Mouse (Mus musculus) intestine, embryonic 14.5 days (tissue): ENCODE measurements around the gene Tspan33. TPM values are rescaled to one million over a fixed set of nuclear protein-coding genes. Genes with fewer than 3 reads are reported as not detected.

Experiments
- ATAC-seq: fragments of 200-750 bp; cut with Nextera tagmentation; replicated peaks from 2 replicates; pipeline ENCODE4 v1.8.0; 2017; ENCODE audit warnings: low read depth, moderate number of reproducible peaks, moderate TSS enrichment, moderate library complexity; ENCODE audit not compliant: low FRiP score, low TSS enrichment
- DNase-seq: peaks from one replicate; pipeline ENCODE4 v3.0.0-alpha.2; 2018; ENCODE audit warnings: low spot score
- H3K27ac ChIP-seq: fragments of 300-500 bp; sonication (generic); 2 replicates; pipeline ENCODE4 v1.5.1; 2014; ENCODE audit warnings: low read depth, mild to moderate bottlenecking, control low read depth
- H3K27me3 ChIP-seq: fragments of 300-500 bp; sonication (generic); replicated peaks from 2 replicates; pipeline ENCODE4 v1.6.1; 2014; ENCODE audit warnings: low read length, control low read depth; ENCODE audit not compliant: control insufficient read depth, insufficient read depth
- H3K36me3 ChIP-seq: fragments of 300-500 bp; sonication (generic); 2 replicates; pipeline ENCODE4 v1.6.1; 2014; ENCODE audit warnings: low read length, control low read depth; ENCODE audit not compliant: control insufficient read depth, insufficient read depth
- H3K4me1 ChIP-seq: fragments of 300-500 bp; sonication (generic); replicated peaks from 2 replicates; pipeline ENCODE4 v1.6.1; 2014; ENCODE audit warnings: low read length, control low read depth, mixed read lengths; ENCODE audit not compliant: control insufficient read depth, insufficient read depth
- H3K4me2 ChIP-seq: fragments of 300-500 bp; sonication (generic); 2 replicates; pipeline ENCODE4 v1.6.1; 2014; ENCODE audit warnings: low read length
- H3K4me3 ChIP-seq: fragments of 300-500 bp; sonication (generic); 2 replicates; pipeline ENCODE4 v1.5.1; 2014; ENCODE audit warnings: low read depth, low read length, control low read depth, mixed read lengths
- H3K9ac ChIP-seq: fragments of 300-500 bp; sonication (generic); 2 replicates; pipeline ENCODE4 v1.6.1; 2014; ENCODE audit warnings: mild to moderate bottlenecking, low read length
- H3K9me3 ChIP-seq: fragments of 300-500 bp; sonication (generic); 2 replicates; pipeline ENCODE4 v1.6.1; 2016; ENCODE audit warnings: low read length, control low read depth; ENCODE audit not compliant: control insufficient read depth
- WGBS: fragments of 180-500 bp; shearing (Covaris S2); extraction: QIAGEN DNeasy Blood & Tissue Kit; methylation state at CpG from one replicate; pipeline ENCODE4 v1.1.7; 2014; 5-methylcytosine and 5-hydroxymethylcytosine counted together
- polyA plus RNA-seq: library from polyadenylated mRNA; unstranded; fragments of >200 nt; fragmentation: Nextera tagmentation; extraction: Ambion mirVana; gene quantifications from 2 replicates; pipeline ENCODE4 v1.2.1, GENCODE M21; 2014

The Tspan33 gene
- polyA plus RNA-seq, 1 experiment from 2014 or later, result 3.3 TPM

DNA sequence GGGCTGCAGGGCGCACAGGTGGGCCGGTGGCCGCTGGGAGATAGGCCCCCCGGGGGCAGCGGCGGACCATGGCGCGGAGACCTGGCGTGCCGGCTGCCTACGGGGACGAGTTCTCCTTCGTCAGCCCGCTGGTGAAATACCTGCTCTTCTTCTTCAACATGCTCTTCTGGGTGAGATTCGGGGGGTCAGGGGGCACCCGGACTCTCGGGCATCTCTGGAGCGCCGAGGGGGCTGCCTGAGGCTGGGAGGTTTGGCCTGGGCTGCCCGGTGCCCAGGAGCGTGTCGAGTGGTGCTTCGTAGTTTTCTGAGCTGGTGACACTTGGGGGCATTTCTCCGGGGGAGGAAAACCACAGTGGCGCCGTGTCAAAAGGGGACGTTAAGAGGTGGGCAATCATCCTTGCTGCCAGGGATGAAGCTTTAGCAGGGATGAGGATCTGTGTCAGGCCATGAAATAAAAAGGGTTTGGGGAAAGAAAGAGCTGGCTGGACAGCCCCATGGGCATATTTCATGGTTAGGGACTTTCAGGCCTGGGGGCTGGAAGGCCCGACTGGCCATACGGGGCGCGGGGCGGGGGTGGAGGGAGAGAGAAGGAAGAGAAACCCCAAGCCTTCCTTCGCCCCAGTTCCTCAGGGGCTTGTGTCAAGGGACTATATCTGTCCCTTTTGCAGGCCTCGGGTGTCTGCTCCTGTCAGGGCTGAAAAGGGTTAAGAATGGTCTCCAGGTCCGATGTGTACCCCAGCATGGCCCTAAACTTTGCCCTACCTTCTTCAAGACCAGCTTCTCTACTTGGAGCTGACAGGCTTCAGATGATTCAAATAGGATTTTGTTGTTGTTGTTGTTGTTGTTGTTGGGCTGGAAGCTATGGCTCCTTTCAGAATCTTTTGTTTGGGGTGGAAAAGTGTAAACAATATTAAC lies 610 bp downstream of the Tspan33 start:
- Histone ChIP-seq H3K9ac (peak overlapping the region; percentile 56), H3K4me1 (no peaks in the 10 kb centered on the region; the same call in 1 of the 2 replicates), H3K9me3 (no peaks in the 10 kb centered on the region), H3K4me2 (peak overlapping the region; percentile 96), H3K4me3 (peak overlapping the region; percentile 61), H3K27ac (no peak overlapping the region), H3K36me3 (no peaks in the 10 kb centered on the region), H3K27me3 (peaks cover 30% of the 10 kb centered on the region)
- DNase-seq (peak; percentile 70), ATAC-seq (peak; percentile 28; the same call in 1 of the 2 replicates)
- WGBS, result 4% methylated on average over 34 of the region's 35 CpGs

DNA sequence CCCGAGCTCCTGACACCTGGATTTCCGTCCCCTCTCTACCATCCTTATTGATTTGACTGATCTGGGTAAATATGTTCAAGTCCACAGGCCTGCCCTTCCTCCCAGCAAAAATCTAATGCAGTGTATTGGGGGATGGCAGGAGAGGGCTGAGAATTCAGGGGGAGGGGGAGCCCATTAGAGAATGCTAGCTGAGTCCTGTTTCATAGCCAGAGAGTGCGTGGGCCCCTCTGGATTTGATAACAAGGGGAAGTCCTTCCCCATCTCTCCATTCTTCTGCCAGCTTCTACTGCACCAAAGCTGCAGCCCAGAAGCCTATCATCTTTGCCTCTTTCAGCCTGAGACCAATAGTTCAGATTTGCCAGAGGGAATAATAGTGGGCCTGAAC lies 1.3 kb downstream of the Tspan33 start:
- H3K27me3 ChIP-seq, result peaks cover 30% of the 10 kb centered on the region
- H3K36me3 ChIP-seq, result no peaks in the 10 kb centered on the region
- DNase-seq (no peak), ATAC-seq (no peak)
- no peak overlapping the region for H3K4me3 ChIP-seq
- H3K4me2 ChIP-seq, result no peak overlapping the region; the same call in 1 of the 2 replicates
- no peaks in the 10 kb centered on the region for H3K9me3 ChIP-seq
- no peak overlapping the region for H3K27ac ChIP-seq
- no peak overlapping the region for H3K9ac ChIP-seq
- 55% methylated on average over 3 of the region's 3 CpGs for WGBS
- no peaks in the 10 kb centered on the region; the same call in 1 of the 2 replicates for H3K4me1 ChIP-seq

DNA sequence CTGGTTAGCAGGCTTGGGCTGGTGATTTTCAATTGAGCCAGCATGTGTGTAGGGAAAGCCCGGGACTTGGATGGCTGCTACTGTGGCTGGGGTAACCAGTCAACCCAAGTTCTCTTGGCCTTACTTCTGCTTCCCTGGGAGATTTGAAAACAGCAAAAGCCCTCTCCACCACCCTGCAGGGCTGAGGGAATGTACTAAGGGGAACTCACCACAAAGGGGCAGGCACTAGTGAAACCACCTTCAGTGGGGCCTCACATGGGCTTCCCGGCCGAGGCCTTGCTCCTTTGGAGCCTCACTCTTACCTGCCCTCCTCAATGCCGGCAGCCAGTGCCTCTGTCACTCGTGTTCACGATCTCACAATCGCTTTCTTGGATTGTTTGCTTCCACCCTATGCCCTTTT lies 2.0 kb downstream of the Tspan33 start:
- H3K27ac ChIP-seq, result no peak overlapping the region
- no peak overlapping the region for H3K9ac ChIP-seq
- H3K36me3 ChIP-seq, result no peaks in the 10 kb centered on the region
- H3K4me2 ChIP-seq, result no peak overlapping the region
- H3K4me1 ChIP-seq, result no peaks in the 10 kb centered on the region; the same call in 1 of the 2 replicates
- DNase-seq (no peak), ATAC-seq (no peak)
- H3K4me3 ChIP-seq, result no peak overlapping the region
- H3K9me3 ChIP-seq, result no peaks in the 10 kb centered on the region
- peaks cover 30% of the 10 kb centered on the region for H3K27me3 ChIP-seq
- WGBS, result 76% methylated on average over 7 of the region's 7 CpGs

DNA sequence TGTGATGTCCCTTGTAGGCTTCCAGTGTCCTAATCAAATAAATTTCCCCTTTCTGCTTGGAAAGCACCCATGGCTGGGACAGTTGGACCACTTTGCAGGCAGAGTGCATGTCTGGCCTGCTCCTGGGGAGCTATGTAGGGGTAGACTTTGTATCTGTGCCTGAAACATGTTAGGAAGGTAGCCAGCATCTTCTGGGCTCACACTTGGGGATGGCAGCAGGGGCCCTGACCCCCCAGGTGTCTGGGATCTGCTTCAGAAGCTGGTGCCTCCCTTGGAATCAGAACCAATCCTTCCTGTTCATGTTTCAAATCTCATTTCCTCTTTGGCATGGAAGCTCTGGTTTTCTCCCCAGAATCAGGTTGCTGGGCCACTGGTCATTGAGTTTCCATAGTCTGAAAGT lies 3.1 kb downstream of the Tspan33 start:
- Histone ChIP-seq H3K9ac (no peak overlapping the region), H3K36me3 (no peaks in the 10 kb centered on the region), H3K4me2 (no peak overlapping the region), H3K27me3 (peaks cover 23% of the 10 kb centered on the region), H3K27ac (no peak overlapping the region), H3K4me3 (no peak overlapping the region), H3K9me3 (no peaks in the 10 kb centered on the region), H3K4me1 (no peaks in the 10 kb centered on the region; the same call in 1 of the 2 replicates)
- DNase-seq (no peak), ATAC-seq (no peak)

DNA sequence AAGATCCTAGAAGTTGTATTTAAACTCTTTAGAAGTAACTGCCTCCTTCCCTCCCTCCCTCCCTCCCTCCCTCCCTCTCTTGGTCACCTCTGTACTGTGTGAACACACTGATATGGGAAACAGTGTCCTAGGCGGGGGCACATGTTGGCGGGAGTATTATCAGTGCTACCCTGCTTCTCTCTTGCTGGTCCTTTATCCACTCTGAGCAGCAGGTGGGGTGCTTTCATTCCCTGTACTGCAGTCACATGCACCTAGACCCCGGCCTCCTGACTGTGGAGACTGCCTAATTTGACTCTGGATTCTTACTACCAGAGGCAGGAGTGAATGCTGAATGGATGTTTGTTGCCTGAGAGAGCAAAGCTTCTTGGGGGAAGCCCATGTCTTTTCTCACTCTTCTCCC lies 3.5 kb downstream of the Tspan33 start:
- Histone ChIP-seq H3K9ac (no peak overlapping the region), H3K4me3 (no peak overlapping the region), H3K27ac (no peak overlapping the region), H3K27me3 (peaks cover 19% of the 10 kb centered on the region), H3K4me1 (no peaks in the 10 kb centered on the region; the same call in 1 of the 2 replicates), H3K4me2 (no peak overlapping the region), H3K9me3 (no peaks in the 10 kb centered on the region), H3K36me3 (no peaks in the 10 kb centered on the region)
- DNase-seq (no peak), ATAC-seq (no peak)
- WGBS, result 41% methylated on average over 3 of the region's 3 CpGs

DNA sequence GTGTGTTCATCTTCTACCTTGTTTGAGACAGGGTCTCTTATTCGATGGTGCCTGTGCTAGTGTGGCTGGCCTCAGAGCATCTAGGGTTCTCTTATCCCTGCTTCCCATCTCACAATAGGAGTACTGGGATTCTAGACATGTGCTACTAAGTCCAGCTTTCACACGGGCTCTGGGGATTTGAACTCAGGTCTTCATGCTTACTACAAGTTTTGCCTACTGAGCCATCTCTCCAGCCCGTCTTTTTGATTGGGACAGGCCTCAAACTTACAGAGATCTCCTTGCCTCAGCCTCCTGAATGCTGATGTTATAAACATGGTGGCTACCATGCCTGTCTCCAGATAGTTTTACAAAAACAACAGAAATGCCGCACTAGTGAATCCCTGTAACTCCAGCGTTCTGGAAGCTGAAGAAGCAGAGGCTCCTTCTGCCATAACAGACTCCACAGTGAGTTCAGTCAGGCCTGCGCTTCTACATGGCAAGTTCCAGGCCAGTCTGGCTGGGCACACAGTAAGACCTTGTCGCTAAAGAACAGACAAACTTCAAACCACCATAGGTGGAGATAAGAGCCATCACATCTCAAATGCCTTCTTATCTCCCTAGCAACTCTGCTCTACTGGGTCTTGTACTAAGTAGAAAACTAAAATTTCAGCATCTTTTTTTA lies 5.2 kb downstream of the Tspan33 start:
- ATAC-seq (no peak), DNase-seq (no peak)
- Histone ChIP-seq H3K4me2 (no peak overlapping the region), H3K27me3 (0 out of 2 replicates have a peak, but pooled peaks cover 11% of the 10 kb centered on the region), H3K9me3 (no peaks in the 10 kb centered on the region), H3K9ac (no peak overlapping the region), H3K27ac (no peak overlapping the region), H3K4me3 (no peak overlapping the region), H3K4me1 (no peaks in the 10 kb centered on the region; the same call in 1 of the 2 replicates), H3K36me3 (no peaks in the 10 kb centered on the region)
- WGBS, result 90% methylated on average over 7 of the region's 7 CpGs

DNA sequence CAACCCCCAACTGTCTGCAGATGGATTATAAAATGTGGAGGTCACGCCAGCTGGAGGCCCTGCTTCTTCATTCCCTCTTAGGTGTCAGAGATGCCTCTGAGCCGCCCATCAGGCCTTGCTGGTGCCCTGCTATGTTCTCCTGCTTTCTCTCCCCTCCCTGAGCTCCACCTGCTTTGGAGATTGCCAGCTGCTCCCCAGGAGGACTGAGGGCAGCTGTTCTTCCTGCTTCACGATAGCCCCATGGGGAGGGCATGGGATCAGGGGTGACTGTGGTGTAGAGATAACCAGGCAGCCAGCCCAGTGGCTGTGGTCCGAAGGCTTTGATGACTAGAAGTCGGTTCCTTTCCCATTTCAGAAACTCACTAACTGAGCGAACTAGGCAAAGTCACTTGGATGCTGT lies 7.0 kb downstream of the Tspan33 start:
- Histone ChIP-seq H3K4me3 (no peak overlapping the region), H3K9me3 (no peaks in the 10 kb centered on the region), H3K4me2 (no peak overlapping the region), H3K9ac (no peak overlapping the region), H3K27me3 (no peaks in the 10 kb centered on the region), H3K36me3 (no peaks in the 10 kb centered on the region), H3K4me1 (no peaks in the 10 kb centered on the region), H3K27ac (no peak overlapping the region)
- 59% methylated on average over 6 of the region's 6 CpGs for WGBS
- no peak for ATAC-seq
- DNase-seq, result no peak

DNA sequence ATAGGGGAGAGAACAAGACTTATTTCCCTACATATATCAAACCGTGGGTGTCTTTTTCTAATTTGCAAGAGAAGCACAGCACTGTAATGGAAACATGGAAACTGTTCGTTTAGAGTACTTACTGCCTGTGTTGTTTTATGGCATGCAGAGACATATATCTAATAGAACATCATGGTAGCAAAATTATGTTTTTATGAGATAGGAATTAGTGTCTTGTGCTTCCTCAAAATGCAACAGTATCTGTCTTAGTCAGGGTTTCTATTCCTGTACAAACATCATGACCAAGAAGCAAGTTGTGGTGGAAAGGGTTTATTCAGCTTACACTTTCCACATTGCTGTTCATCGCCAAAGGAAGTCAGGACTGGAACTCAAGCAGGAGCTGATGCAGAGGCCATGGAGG lies 8.1 kb downstream of the Tspan33 start:
- Histone ChIP-seq H3K4me3 (no peak overlapping the region), H3K27ac (no peak overlapping the region), H3K27me3 (no peaks in the 10 kb centered on the region), H3K4me2 (no peak overlapping the region), H3K36me3 (no peaks in the 10 kb centered on the region), H3K9me3 (no peaks in the 10 kb centered on the region), H3K4me1 (no peaks in the 10 kb centered on the region), H3K9ac (no peak overlapping the region)
- DNase-seq (no peak), ATAC-seq (no peak)
- 80% methylated on average over 3 of the region's 3 CpGs for WGBS
